Mouse (Mus musculus): ENCODE results near the gene Tmem150c. TPM values are rescaled to one million over a fixed set of nuclear protein-coding genes. Genes with fewer than 3 reads are reported as not detected.

The Tmem150c gene
- polyA plus RNA-seq, 1 experiment from 2014 or later, result 4.9 TPM

DNA sequence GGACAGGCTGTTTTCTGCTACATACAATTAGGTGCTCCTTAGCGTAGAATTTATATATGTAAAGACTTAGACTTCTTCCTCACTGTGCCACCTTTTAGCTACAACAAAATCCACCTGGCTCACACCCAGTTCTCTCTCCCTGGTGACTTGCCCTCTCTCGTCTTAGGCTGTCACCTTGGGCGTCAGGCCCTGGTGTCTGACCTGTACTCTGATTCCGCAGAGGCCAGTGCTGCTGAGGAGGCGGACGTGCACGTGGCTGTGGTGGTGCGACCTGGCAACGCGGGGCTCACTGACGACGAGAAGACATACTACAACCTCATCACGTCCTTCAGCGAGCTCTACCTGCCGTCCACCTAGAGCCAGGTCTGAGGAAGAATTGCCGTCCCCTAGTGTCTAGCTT is 92.0 kb downstream of the Tmem150c start:
- H3K27me3 ChIP-seq (ENCODE audit: control insufficient read depth, insufficient read depth, low read length), result no peaks in the 10 kb centered on the region
- H3K9ac ChIP-seq (replicated peaks; ENCODE audit: low read depth, low read length), result no peak overlapping the region
- H3K27ac ChIP-seq (ENCODE audit: low read length), result no peak overlapping the region
- 90% methylated on average over 16 of the region's 16 CpGs for whole genome bisulfite sequencing
- H3K4me3 ChIP-seq (ENCODE audit: low read depth, low read length), result no peak overlapping the region
- no peak overlapping the region for H3K4me2 ChIP-seq (replicated peaks; ENCODE audit: low read depth, low read length)
- H3K4me1 ChIP-seq (ENCODE audit: control insufficient read depth, insufficient read depth, low read length), result no peaks in the 10 kb centered on the region
- H3K9me3 ChIP-seq (ENCODE audit: control insufficient read depth, low read depth, low read length), result no peaks in the 10 kb centered on the region
- peaks cover 26% of the 10 kb centered on the region for H3K36me3 ChIP-seq (ENCODE audit: control insufficient read depth, insufficient read depth, low read length)
- ATAC-seq (ENCODE audit: insufficient number of reproducible peaks, insufficient read depth, low FRiP score, low read depth), result no peak

DNA sequence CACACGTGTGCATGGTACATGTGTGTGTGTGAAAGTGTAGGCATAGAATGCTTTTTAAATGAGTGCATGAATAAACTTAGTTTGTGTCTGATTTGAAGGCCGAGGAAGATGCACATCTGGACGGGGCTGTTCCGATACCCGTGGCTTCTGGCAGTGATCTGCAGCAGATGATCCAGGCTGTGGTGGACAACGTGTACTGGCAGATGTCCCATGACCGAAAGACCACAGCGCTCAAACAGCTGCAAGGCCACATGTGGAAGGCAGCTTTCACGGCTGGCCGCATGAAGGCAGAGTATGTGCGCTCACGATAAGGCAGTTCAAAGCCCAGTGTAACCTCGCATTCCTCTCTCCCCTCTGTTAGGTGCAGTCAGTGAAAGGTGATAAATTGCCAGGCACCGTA is 98.7 kb downstream of the Tmem150c start:
- peaks cover 42% of the 10 kb centered on the region for H3K36me3 ChIP-seq (ENCODE audit: control insufficient read depth, insufficient read depth, low read length)
- no peak overlapping the region for H3K4me3 ChIP-seq (ENCODE audit: low read depth, low read length)
- H3K4me1 ChIP-seq (ENCODE audit: control insufficient read depth, insufficient read depth, low read length), result 0 out of 2 replicates have a peak, but pooled peaks cover 2% of the 10 kb centered on the region
- H3K27me3 ChIP-seq (ENCODE audit: control insufficient read depth, insufficient read depth, low read length), result no peaks in the 10 kb centered on the region
- no peak overlapping the region for H3K4me2 ChIP-seq (replicated peaks; ENCODE audit: low read depth, low read length)
- no peaks in the 10 kb centered on the region for H3K9me3 ChIP-seq (ENCODE audit: control insufficient read depth, low read depth, low read length)
- 89% methylated on average over 14 of the region's 14 CpGs for WGBS
- no peak overlapping the region for H3K27ac ChIP-seq (ENCODE audit: low read length)
- no peak overlapping the region for H3K9ac ChIP-seq (replicated peaks; ENCODE audit: low read depth, low read length)
- ATAC-seq (ENCODE audit: insufficient number of reproducible peaks, insufficient read depth, low FRiP score, low read depth), result no peak

DNA sequence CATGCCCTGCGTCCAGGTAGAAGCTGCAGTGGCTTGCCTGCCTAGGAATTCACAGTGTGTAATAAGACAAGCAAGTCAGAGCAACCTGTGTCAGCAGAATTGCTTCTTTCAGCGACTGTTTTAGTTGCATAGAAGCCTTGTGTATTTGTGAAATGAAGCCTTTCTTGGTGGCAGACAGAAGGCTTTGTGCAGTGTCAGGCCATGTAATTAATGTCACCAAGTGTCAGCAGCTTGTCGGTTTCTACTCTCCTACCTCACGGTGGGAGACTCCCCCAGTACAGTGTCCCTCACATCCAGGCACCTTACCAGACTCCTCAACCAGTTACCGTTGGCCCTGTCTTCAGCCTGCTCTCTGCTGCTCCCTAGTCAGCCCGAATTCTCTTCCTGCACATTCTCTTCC is 100.3 kb downstream of the Tmem150c start:
- Histone ChIP-seq H3K36me3 (ENCODE audit: control insufficient read depth, insufficient read depth, low read length) (peaks cover 42% of the 10 kb centered on the region), H3K9ac (replicated peaks; ENCODE audit: low read depth, low read length) (no peak overlapping the region), H3K27ac (ENCODE audit: low read length) (no peak overlapping the region), H3K27me3 (ENCODE audit: control insufficient read depth, insufficient read depth, low read length) (no peaks in the 10 kb centered on the region), H3K4me2 (replicated peaks; ENCODE audit: low read depth, low read length) (no peak overlapping the region), H3K9me3 (ENCODE audit: control insufficient read depth, low read depth, low read length) (no peaks in the 10 kb centered on the region), H3K4me3 (ENCODE audit: low read depth, low read length) (no peak overlapping the region), H3K4me1 (ENCODE audit: control insufficient read depth, insufficient read depth, low read length) (peaks cover 10% of the 10 kb centered on the region; the same call in 1 of the 2 replicates)
- WGBS, result 69% methylated on average over 6 of the region's 6 CpGs
- no peak for ATAC-seq (ENCODE audit: insufficient number of reproducible peaks, insufficient read depth, low FRiP score, low read depth)

DNA sequence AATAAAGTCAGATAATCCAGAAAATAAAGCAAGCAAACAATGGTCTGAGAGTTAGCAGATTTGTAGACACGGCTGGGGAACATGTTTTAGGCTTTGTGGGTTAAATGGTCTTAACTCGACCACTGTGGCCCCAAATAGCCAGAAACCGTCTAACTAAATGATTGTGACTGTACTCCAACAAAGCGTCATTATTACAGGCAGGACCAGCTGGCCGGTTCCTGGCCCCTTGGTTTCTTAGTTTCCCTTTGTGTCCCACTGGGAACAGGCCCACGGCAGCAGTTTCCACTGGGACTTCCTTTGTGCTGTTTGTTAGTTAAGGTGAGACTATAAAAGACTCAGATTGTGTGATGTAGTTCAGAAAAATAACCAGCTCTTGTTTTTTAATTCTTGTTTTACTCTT is 100.9 kb downstream of the Tmem150c start:
- peaks cover 37% of the 10 kb centered on the region for H3K36me3 ChIP-seq (ENCODE audit: control insufficient read depth, insufficient read depth, low read length)
- H3K27me3 ChIP-seq (ENCODE audit: control insufficient read depth, insufficient read depth, low read length), result no peaks in the 10 kb centered on the region
- H3K4me3 ChIP-seq (ENCODE audit: low read depth, low read length), result no peak overlapping the region
- ATAC-seq (ENCODE audit: insufficient number of reproducible peaks, insufficient read depth, low FRiP score, low read depth), result no peak
- no peaks in the 10 kb centered on the region for H3K9me3 ChIP-seq (ENCODE audit: control insufficient read depth, low read depth, low read length)
- H3K4me2 ChIP-seq (replicated peaks; ENCODE audit: low read depth, low read length), result no peak overlapping the region
- H3K4me1 ChIP-seq (ENCODE audit: control insufficient read depth, insufficient read depth, low read length), result peaks cover 10% of the 10 kb centered on the region; the same call in 1 of the 2 replicates
- H3K9ac ChIP-seq (replicated peaks; ENCODE audit: low read depth, low read length), result no peak overlapping the region
- H3K27ac ChIP-seq (ENCODE audit: low read length), result no peak overlapping the region
- WGBS, result 67% methylated on average over 6 of the region's 6 CpGs

DNA sequence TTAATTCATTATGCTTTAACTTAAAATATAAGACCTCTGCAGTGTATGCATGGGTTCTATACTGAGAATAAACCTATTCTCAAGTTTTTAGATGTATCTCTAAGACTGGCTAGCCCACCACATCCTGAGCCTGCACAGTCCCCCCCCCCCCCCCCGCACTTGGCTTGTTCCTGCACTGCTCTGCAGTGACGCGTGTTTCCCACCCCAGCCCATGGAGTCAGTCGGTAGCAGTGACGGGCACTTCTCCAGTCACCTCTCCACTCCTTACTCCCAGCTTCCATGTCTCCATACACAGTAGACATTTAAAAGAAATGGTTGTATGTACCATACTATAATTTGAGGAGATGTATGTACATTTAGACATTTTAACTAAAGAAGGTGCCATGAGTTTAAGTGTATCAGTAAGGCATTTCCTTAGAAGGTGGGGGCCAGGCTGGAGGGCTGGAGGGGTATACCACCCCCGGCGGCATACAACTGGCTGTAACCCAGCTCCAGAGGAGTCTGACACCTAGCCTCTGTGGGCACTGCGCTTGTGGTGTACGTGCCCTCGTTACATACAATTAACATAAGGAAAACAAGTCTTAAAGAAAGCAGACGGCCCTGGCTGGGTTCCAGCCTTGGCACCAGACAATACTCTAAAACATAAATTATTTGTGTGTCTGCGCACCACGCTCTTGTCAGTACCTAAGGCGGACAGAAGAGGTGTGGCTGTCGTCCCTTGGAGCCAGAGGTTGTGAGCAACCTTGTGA is 102.0 kb downstream of the Tmem150c start:
- H3K36me3 ChIP-seq (ENCODE audit: control insufficient read depth, insufficient read depth, low read length), result peaks cover 28% of the 10 kb centered on the region
- H3K9ac ChIP-seq (replicated peaks; ENCODE audit: low read depth, low read length), result no peak overlapping the region
- no peak overlapping the region for H3K4me3 ChIP-seq (ENCODE audit: low read depth, low read length)
- no peaks in the 10 kb centered on the region for H3K27me3 ChIP-seq (ENCODE audit: control insufficient read depth, insufficient read depth, low read length)
- 84% methylated on average over 14 of the region's 15 CpGs for WGBS
- no peak overlapping the region for H3K4me2 ChIP-seq (replicated peaks; ENCODE audit: low read depth, low read length)
- no peak for ATAC-seq (ENCODE audit: insufficient number of reproducible peaks, insufficient read depth, low FRiP score, low read depth)
- H3K4me1 ChIP-seq (ENCODE audit: control insufficient read depth, insufficient read depth, low read length), result peaks cover 10% of the 10 kb centered on the region; the same call in 1 of the 2 replicates
- H3K9me3 ChIP-seq (ENCODE audit: control insufficient read depth, low read depth, low read length), result no peaks in the 10 kb centered on the region
- no peak overlapping the region for H3K27ac ChIP-seq (ENCODE audit: low read length)

DNA sequence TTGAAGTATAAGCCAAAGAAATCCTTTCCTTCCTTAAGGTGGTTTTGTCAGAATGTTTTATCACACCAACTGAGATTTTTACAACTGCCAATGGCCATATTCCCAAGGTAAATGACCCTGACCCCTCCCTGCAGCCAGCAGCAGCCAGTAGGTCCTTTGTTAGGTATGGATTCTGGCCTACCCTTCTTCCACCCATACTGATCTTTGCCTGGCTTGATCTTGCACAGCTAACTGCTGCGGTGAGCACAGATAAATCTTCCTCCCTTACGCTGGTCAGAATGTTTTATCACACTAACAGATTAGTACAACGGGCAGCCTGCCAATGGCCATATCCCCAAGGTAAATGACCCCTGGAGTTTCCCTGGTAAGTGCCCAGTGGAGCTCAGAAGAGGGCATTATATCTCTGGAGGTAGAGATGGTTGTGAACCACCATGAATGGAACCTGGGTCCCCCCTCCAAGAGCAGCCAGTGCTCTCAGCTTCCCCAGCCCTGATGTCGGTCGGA is 103.7 kb downstream of the Tmem150c start:
- Histone ChIP-seq H3K9ac (replicated peaks; ENCODE audit: low read depth, low read length) (no peak overlapping the region), H3K4me2 (replicated peaks; ENCODE audit: low read depth, low read length) (no peak overlapping the region), H3K27me3 (ENCODE audit: control insufficient read depth, insufficient read depth, low read length) (no peaks in the 10 kb centered on the region), H3K36me3 (ENCODE audit: control insufficient read depth, insufficient read depth, low read length) (peaks cover 14% of the 10 kb centered on the region), H3K9me3 (ENCODE audit: control insufficient read depth, low read depth, low read length) (0 out of 2 replicates have a peak, but pooled peaks cover 3% of the 10 kb centered on the region), H3K27ac (ENCODE audit: low read length) (no peak overlapping the region), H3K4me1 (ENCODE audit: control insufficient read depth, insufficient read depth, low read length) (peaks cover 10% of the 10 kb centered on the region; the same call in 1 of the 2 replicates), H3K4me3 (ENCODE audit: low read depth, low read length) (no peak overlapping the region)
- no peak for ATAC-seq (ENCODE audit: insufficient number of reproducible peaks, insufficient read depth, low FRiP score, low read depth)
- WGBS, result 67% methylated on average over 5 of the region's 5 CpGs

DNA sequence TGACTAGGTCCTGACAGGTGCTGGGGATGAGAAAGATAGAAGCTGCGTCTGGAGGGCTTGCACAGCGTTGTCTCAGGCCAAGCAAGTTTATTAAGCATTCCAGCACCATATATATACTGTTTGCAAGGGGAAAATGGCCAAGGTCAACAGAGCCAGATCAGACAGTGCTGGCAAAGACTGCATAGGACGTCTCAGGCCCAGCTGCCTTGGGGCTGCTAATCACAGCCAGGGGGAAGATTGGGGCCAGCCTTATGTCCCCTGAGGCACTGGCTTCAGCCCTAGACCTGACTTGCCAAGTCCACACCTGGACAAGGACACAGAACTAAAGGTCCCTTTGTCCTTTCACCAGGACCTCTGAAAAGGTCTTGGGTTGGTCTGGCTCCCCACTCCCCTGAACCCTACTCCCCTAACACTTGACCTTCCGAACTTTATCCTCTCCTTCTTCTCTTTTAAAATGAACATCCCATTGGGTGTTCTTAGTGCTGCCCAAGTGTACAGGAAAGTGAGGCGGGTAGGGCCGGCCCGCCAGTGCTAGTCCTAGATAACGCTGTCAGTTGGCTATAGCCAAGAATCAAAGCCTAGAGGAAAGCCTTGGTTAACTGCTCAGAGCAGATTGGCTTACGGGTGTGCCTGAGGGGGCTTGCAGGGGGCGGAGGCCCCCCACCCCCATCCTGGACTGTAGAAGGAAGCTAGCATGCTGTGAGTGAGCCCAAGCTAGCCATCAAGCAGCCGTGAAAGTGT is 104.6 kb downstream of the Tmem150c start:
- no peak for ATAC-seq (ENCODE audit: insufficient number of reproducible peaks, insufficient read depth, low FRiP score, low read depth)
- WGBS, result 81% methylated on average over 11 of the region's 11 CpGs
- Histone ChIP-seq H3K27me3 (ENCODE audit: control insufficient read depth, insufficient read depth, low read length) (no peaks in the 10 kb centered on the region), H3K9me3 (ENCODE audit: control insufficient read depth, low read depth, low read length) (0 out of 2 replicates have a peak, but pooled peaks cover 3% of the 10 kb centered on the region), H3K4me1 (ENCODE audit: control insufficient read depth, insufficient read depth, low read length) (peaks cover 10% of the 10 kb centered on the region; the same call in 1 of the 2 replicates), H3K36me3 (ENCODE audit: control insufficient read depth, insufficient read depth, low read length) (peaks cover 7% of the 10 kb centered on the region), H3K27ac (ENCODE audit: low read length) (no peak overlapping the region), H3K9ac (replicated peaks; ENCODE audit: low read depth, low read length) (no peak overlapping the region), H3K4me3 (ENCODE audit: low read depth, low read length) (no peak overlapping the region), H3K4me2 (replicated peaks; ENCODE audit: low read depth, low read length) (no peak overlapping the region)

DNA sequence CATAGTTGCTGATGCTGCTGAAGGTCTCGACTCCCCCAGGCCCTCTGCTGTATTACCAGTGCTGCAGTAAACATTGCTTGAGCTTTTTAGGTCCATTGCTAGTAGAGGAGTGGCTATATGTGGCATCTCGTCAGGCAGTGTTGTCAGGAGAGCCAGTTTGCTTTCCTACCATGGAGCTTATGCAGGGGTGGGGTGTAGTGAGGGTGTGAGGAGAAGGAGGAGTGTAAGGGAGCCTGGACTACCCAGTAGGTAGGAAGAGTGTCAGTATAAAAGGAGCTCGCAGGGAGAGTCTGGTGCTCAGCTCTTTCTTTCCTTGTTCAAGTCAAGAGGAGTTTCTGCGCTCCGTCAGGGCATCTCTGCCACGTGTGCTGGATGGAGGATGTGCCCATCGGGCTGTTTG is 106.9 kb downstream of the Tmem150c start:
- ATAC-seq (ENCODE audit: insufficient number of reproducible peaks, insufficient read depth, low FRiP score, low read depth), result no peak
- H3K4me2 ChIP-seq (replicated peaks; ENCODE audit: low read depth, low read length), result no peak overlapping the region
- H3K4me1 ChIP-seq (ENCODE audit: control insufficient read depth, insufficient read depth, low read length), result peaks cover 8% of the 10 kb centered on the region; the same call in 1 of the 2 replicates
- no peaks in the 10 kb centered on the region for H3K27me3 ChIP-seq (ENCODE audit: control insufficient read depth, insufficient read depth, low read length)
- no peaks in the 10 kb centered on the region for H3K36me3 ChIP-seq (ENCODE audit: control insufficient read depth, insufficient read depth, low read length)
- H3K9ac ChIP-seq (replicated peaks; ENCODE audit: low read depth, low read length), result no peak overlapping the region
- H3K27ac ChIP-seq (ENCODE audit: low read length), result no peak overlapping the region
- H3K4me3 ChIP-seq (ENCODE audit: low read depth, low read length), result no peak overlapping the region
- WGBS, result 93% methylated on average over 7 of the region's 7 CpGs
- 0 out of 2 replicates have a peak, but pooled peaks cover 3% of the 10 kb centered on the region for H3K9me3 ChIP-seq (ENCODE audit: control insufficient read depth, low read depth, low read length)
